Mouse (Mus musculus): ENCODE data around the gene Rbp3. TPM values are rescaled to one million over a fixed set of nuclear protein-coding genes. Genes with fewer than 3 reads are reported as not detected.

Gene Rbp3
- total RNA-seq, 4 experiments from 2014 or later: not detected

DNA sequence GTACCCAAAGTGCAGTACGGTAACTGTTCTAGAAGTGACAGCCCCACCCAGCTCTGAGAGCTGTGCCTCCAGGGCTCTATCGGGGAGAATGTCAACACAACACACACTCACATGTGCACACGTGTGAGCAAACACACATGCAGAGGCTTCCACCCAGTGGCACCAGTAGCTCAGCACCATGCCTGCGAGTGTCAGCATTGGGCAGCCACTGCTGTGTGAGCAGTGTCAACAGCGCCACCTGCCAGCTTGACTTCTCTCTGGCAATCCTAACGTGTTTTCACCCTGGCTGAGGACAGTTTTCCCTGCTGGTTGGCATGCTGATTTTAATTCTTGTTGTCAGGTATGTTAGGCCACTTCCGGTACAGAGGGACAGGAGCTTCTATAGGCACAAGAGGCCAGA is 18.9 kb downstream of the Rbp3 start:
- no peak for DNase-seq (ENCODE audit: low spot score in 2 of 2)

DNA sequence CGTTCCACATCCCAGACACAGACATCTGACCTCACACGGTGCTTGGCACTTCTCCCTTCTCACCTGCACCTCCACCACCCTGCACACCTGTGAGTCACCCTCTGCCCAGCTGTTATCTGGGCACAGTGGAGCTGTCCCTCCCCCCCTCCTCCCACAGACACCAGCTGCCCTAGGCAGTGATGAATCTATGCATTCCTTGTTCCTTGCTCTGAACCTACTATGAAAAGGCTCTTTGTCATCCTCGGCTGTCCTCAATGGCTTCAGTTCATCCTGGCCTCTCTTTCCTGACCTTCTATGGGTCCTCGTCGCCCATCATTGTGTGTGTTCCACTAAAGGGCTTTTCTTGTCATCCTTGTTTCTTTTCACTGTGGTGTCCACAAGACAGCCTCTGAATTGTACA is 20.9 kb downstream of the Rbp3 start:
- no peak for DNase-seq (ENCODE audit: low spot score in 2 of 2)

- DNase-seq (ENCODE audit: low spot score in 2 of 2): no peak
These were observed 23.9 kb downstream of the Rbp3 start for GRCm38 (mm10) chr14:33977748-33978147.

DNA sequence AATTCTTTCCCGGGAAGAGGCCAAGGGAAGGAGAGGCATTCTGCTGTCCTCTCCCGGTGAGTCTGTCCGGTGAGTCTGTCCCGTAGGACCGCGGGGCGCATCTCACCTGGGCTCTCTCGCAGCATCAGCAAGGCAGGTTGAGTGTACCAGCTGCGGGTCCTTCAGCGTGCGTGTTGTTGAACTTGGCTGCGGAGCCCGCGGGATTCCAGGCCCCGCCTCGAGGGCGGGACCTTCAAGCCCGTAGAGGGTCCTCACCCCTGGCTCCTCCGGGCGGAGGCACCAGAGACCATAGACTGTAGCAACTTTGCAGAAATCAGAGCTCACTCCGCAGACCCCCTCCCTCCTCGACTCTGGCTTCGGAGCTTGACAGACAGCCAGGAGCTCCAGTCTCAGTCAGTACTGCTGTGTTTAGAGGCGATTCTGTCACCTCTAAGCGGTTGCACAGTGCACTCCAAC is 24.8 kb downstream of the Rbp3 start, which contains the start of gene Zfp488:
Gene Zfp488 (minus strand): TSS at position 161 of the 456 bp plus-strand sequence.
- no peak for DNase-seq (ENCODE audit: low spot score in 2 of 2)

DNA sequence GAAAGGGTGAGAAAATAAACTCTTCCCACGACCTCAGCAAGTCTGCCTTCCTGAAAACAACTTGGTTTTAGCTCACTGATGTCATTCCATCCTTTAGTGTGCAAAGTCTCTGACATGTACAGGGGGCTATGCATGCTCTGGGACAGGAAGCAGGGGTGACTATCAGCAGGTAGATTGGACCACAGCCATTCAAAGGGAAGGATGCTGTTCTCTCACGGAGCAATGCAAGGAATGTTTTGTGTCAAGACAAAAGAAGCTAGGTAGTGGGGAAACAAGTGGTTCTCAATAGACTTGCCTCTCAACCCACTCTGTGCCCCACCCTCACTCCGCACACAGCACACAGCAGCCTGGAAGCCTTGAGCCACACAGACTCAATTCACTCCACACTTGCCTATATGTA is 35.4 kb downstream of the Rbp3 start:
- DNase-seq (ENCODE audit: low spot score in 2 of 2): no peak

DNA sequence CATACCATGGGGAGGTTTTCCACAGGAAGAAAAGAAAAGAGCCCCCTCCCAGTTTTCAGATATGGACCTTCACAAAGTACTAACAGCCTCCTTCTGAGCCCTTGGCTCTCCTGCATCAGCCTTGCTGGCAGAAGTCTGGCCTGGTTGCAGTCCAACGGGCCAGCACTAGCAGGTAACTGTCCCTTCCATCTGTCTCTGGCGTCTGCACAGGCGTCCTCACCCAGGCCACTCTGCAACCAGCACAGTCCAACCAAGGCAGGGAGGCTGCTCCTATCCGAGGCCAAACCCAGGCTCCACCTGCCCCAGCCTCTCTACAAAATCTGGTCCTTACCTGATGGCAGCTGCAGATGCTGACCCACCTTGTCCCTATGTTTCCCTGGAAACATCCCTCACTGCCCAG is 38.2 kb downstream of the Rbp3 start:
- DNase-seq (ENCODE audit: low spot score in 2 of 2): no peak

DNA sequence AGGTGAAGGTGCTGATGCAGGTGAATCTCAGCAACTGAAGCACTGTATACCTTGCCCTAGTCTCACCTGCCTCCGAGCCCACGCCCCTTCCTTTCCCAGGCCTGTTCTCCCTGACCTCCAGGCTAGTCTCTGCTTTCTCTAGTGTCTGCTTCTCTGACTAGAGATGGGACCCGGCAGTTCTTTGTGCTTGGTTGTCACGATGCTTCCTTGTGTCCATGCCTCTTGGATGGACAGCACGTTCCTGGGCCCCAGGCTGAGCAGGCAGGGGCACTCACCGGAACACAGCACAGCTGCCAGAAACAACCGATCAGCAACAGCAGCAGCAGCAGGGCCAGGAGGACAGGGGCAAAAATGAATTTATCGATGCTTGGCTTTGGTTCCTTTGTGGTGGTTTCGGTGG is 39.2 kb downstream of the Rbp3 start:
- DNase-seq (ENCODE audit: low spot score in 2 of 2): no peak

DNA sequence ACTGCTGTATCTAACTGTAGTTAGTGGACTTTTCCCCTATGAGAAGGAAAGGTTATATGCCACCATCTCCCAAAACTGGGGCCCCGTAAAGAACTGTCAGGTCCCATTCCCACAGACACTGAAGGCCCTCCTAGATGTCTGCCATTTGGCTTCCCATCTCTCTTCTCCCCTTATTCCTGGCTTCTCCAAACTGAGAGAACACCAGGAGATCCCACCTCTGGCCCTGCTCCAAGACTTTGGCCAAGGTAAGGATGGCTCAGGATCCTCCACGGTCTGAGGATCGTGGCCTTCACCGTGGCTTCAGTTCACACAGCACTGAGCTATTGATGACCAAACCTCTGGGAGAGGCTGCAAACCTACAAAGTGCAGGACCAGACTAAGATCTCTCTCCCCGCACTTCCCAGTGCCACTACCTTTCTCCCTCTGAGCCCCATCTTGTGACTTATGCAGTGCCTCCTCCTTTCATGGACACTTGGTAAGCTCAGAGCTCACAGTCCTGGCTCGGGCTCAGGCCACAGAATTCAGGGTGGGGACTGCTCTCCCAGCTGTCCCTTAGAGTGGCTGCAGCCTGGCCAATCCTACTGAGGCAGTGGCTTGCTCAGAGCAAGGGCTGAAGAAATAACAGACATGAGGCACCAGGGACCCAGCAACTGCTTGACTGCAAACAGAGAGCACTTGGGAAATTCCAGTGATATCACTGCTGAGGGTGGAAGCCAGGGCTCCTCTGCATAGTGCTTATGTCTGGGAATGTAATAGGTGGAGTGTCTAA is 39.9 kb downstream of the Rbp3 start:
- DNase-seq (ENCODE audit: low spot score in 2 of 2): peak in 1 of 2 experiments; percentile 2

DNA sequence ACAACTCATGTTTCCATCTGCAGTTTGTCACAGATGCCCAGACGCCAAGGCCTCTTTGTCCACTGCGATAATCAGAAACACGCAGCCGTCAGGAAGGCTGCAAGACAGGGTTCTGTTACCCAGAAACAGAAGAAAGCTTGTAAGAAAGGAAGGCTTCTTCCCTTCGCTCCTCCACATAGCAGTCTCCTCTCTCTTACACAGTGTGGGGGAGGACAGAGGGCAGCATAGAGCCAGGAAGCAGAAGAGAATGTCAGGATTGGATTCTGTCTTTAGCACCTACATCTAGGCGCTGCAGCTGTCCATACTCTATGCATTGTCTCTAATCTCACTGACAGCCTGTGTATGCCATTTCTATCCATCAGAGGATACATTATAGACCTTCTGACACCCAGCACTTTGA is 43.6 kb downstream of the Rbp3 start:
- no peak for DNase-seq (ENCODE audit: low spot score in 2 of 2)

DNA sequence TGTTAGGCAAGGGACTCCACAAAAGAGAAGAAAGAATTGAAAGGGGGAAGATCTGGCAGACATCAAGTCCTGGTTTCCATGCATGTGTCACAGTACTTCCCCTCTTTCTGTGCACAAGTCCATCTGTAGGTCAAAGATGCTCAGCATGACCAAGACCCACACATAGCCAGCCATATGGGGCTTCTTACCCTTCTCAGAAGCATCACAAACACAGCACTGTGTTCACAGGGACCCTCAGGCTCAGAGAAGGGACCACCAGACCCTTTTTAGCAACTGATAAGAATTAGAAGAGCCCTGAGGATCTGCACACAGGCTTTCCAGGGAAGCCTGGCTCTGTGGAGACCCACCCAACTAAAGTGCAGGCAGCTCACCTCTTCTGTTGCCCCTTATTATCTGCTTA is 46.3 kb downstream of the Rbp3 start:
- no peak for DNase-seq (ENCODE audit: low spot score in 2 of 2)

DNA sequence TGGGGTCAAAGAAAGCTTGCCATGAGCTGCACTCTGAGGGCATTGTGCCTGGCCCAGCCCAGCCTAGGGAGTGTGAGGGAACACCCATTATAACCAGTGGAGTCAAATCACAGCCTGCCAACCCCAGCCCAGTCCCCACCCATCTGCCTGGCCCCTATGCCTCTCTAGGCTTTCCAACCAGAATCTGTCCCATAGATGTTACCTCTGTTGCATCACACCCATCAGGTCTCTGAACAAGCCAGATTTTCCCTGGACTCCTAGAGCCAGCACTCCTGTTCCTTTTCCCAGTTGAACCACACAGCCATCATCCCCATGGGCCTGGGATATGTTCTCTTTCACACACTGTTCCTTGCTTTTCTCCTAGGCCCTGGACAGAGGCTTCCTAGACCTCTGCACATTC is 47.6 kb downstream of the Rbp3 start:
- DNase-seq (ENCODE audit: low spot score in 2 of 2): no peak

DNA sequence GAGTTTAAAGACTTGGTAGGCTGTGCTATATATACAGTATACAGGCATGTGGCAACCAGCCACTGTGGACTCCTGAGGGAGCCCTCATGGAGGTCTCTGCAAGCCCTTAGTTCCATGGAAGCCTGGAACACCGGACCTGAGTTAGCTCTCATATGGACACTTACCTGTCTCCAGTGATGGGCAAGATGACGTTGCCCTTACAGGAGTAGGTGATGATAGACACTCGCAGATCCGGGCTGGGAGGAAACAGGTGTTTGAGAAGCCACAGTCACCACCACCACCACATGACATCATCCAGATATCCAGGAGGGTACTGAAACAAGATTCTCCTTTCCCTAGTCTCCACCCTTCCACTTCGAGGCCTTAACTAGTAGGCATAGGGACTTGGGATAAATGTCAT is 48.6 kb downstream of the Rbp3 start:
- no peak for DNase-seq (ENCODE audit: low spot score in 2 of 2)

Other genes with a start within 250 kb of the Rbp3 start
- 1 to 10 TPM in 2 of 4 experiments, under 1 TPM in 2; 0.39 to 1.3 (median 1.0) TPM for gene Gdf10, start 30.4 kb upstream of the Rbp3 start, total RNA-seq (2022)
- not detected for gene Gdf2, start 13.0 kb upstream of the Rbp3 start, total RNA-seq (2022)
- gene Zfp488, start 24.8 kb downstream of the Rbp3 start, total RNA-seq (2022): under 1 TPM in 1 of 4 experiments, not detected in 3; 0.07 TPM
- gene Gm30083, start 61.2 kb downstream of the Rbp3 start, total RNA-seq (2022): not detected
- gene Gm5460, start 62.8 kb downstream of the Rbp3 start, total RNA-seq (2022): not detected
- not detected for gene Antxrl, start 98.7 kb downstream of the Rbp3 start, total RNA-seq (2022)
- 1 to 10 TPM in 1 of 4 experiments, under 1 TPM in 2, not detected in 1; 0.53 to 1.4 (median 0.99) TPM for gene Anxa8, start 132.0 kb downstream of the Rbp3 start, total RNA-seq (2022)
- not detected for gene A630023A22Rik, start 148.8 kb downstream of the Rbp3 start, total RNA-seq (2022)
- under 1 TPM in 1 of 4 experiments, not detected in 3; 0.07 TPM for gene Npy4r, start 198.5 kb downstream of the Rbp3 start, total RNA-seq (2022)
- gene Gprin2, start 247.7 kb downstream of the Rbp3 start, total RNA-seq (2022): under 1 TPM in 2 of 4 experiments, not detected in 2; 0.02 to 0.03 TPM

Data from gastrocnemius, adult 8-10 months (tissue).